Mouse (Mus musculus): ENCODE results near the gene Stat3. TPM values are rescaled to one million over a fixed set of nuclear protein-coding genes. Genes with fewer than 3 reads are reported as not detected.

Stat3 gene
- 16.7 and 20.2 TPM in 2 replicates for total RNA-seq (2014; fragmentation: Nextera tagmentation)
- 20.3 and 50.3 TPM in 2 replicates for total RNA-seq (2017)

DNA sequence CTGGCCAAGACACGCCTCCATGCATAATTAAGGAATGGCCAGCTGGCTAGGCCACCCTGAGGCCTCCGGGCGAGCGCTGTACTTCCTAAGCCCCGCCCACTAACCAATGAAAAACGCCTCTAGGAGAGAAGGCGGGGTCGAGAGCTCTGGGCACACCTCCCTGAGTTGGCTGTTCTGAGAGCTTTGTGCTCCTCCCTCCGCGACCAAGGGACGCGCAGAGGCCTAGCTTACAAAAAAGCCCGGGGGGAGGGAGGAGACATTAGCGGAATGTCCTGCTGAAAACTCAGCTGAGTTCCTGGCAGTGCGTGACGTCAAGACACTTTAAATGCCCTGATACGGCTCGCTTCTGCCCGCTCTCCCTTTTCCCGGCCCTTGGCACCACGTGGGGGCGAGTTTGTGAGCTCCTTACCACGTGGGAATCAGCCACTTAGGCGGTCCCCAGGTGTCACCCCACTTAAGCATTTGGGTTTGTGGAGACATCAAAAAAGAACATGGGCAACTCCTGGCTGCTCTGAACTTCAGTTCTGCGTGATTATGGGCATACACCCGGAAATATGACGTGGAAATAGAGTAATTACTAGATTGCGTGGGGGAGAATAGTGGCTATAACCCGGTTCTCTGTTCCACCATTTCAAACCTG is at the start of gene Stat3:
Stat3 (minus strand) TSS at position 29 of the 640 bp plus-strand sequence.
- peak; percentile 95 for ATAC-seq (replicated peaks; ENCODE audit: low FRiP score, low TSS enrichment, poor library complexity, severe bottlenecking)

GRCm38 (mm10) chr11:100988674-100989073 is 49.3 kb upstream of the Stat3 start:
- ATAC-seq (replicated peaks; ENCODE audit: low FRiP score, low TSS enrichment, poor library complexity, severe bottlenecking): no peak

DNA sequence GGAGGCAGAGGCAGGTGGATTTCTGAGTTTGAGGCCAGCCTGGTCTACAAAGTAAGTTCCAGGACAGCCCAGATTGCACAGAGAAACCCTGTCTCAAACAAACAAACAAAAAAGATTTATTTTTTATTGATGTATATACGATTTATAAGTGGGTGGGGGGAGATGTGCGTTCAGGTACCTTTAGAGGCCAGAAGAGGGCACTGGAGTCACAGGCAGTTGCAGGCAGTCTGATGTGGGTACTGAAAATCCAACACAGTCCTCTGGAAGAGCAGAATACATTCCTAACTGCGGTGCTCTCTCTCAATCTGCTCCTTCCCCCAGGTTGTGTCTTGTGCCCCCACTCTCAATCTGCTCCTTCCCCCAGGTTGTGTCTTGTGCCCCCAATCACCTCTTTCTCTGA is 46.3 kb upstream of the Stat3 start:
- ATAC-seq (replicated peaks; ENCODE audit: low FRiP score, low TSS enrichment, poor library complexity, severe bottlenecking): no peak

- no peak for ATAC-seq (replicated peaks; ENCODE audit: low FRiP score, low TSS enrichment, poor library complexity, severe bottlenecking)
Observed at GRCm38 (mm10) chr11:100983778-100984131, 44.4 kb upstream of the Stat3 start.

GRCm38 (mm10) chr11:100983125-100983777 is 43.9 kb upstream of the Stat3 start:
- peak; percentile 88 for ATAC-seq (replicated peaks; ENCODE audit: low FRiP score, low TSS enrichment, poor library complexity, severe bottlenecking)

DNA sequence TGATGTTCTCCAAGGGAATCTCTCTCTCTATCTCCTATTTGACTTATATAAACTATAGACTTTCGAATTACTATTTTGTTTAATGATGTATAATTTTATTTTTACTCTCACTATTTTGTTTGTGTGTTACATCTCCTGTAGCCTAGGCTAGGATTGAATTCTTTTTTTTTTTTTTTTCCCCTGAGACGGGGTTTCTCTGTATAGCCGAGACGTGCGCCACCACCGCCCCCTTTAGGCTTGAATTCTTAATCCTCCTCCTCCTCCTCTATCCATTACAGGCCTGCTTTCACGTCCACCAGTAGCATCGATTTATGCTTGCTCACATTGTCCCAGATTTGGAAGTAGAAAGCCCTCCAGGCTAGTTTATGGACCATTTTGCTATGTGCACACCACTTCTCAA is 42.7 kb upstream of the Stat3 start:
- ATAC-seq (replicated peaks; ENCODE audit: low FRiP score, low TSS enrichment, poor library complexity, severe bottlenecking): no peak

DNA sequence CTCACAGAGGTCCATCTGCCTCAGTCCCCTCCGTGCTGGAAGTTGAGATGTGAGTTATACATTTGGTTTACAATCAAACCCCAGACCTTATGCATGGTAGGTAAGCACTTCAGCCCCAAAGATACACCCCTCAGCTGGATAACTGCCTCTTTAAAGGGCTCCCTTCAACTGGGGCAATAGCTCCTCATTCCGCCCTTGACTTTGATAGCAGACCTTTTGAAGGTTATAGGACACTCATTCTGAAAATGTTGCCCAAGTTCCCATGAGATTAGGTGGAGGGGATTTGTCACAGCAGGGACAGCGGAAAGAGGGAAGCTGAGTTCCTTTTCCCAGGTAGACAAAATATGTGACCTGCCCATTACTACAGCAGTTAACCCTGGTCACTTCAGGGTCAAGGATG is 41.9 kb upstream of the Stat3 start:
- no peak for ATAC-seq (replicated peaks; ENCODE audit: low FRiP score, low TSS enrichment, poor library complexity, severe bottlenecking)

DNA sequence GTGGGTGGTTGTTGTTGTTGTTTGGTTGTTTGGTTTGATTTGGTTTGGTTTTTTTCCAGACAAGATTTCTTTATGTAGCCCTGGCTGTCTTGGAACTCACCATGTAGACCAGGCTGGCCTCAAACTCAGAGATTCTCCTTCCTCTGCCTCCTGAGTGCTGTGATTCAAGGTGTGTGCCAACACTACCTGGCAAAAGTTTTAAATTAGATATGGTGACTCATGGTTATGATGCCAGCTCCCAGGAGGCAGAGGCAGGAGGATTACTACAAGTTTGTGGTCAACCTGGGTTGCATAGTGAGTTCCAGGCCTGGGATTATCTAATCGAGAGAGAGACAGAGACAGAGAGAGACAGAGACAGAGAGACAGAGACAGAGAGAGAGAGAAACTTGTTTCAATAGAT is 41.1 kb upstream of the Stat3 start:
- no peak for ATAC-seq (replicated peaks; ENCODE audit: low FRiP score, low TSS enrichment, poor library complexity, severe bottlenecking)

- no peak for ATAC-seq (replicated peaks; ENCODE audit: low FRiP score, low TSS enrichment, poor library complexity, severe bottlenecking)
Observed at GRCm38 (mm10) chr11:100979887-100980286, 40.5 kb upstream of the Stat3 start.

GRCm38 (mm10) chr11:100975241-100975640 is 35.9 kb upstream of the Stat3 start:
- no peak for ATAC-seq (replicated peaks; ENCODE audit: low FRiP score, low TSS enrichment, poor library complexity, severe bottlenecking)

DNA sequence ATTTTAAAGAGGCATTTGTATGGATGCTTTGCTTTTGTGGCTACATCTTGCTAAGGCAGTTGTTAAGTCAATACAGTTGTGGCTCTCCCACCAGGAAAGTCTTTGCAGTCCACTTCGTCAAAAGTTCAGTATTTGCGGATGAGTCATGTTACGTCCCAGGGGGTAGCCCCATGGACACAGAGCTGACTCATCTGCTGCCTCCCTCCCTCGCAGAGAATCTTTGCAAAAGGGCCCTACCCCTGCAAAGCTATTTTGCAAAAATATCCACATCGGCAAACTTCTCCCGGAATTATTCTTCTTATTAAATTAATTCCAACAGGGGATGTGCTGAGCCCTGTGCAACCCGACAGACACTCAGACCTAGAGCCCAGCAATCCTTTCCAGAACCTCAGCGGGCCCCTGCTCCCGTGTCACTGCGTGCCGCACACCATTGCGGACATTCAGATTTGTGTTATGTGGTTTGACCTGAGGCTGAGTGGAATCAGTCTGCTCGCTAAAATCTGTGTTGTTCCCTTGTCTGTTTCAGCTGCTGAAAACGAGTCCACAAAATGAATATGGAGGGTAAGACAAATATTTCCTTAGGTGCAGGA is 35.1 kb upstream of the Stat3 start:
- no peak for ATAC-seq (replicated peaks; ENCODE audit: low FRiP score, low TSS enrichment, poor library complexity, severe bottlenecking)

DNA sequence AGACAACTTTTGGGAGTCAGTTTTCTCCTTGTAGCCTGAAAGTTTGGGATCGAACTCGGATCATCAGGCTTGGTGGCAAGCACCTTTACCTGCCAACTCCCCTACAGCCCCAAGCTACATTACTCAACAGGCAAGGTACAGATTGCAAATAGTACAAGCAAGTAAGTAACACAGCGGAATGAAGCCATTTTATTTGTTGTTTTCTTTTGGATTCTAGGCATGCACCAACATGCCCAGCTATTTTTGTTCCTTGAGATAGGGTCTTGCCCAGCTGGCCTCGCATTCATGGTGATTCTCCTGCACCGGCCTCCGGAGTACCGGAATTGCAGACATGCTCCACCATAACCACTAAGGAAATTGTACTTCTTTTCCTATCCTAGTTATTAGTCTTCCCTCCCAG is 33.9 kb upstream of the Stat3 start:
- ATAC-seq (replicated peaks; ENCODE audit: low FRiP score, low TSS enrichment, poor library complexity, severe bottlenecking): no peak

DNA sequence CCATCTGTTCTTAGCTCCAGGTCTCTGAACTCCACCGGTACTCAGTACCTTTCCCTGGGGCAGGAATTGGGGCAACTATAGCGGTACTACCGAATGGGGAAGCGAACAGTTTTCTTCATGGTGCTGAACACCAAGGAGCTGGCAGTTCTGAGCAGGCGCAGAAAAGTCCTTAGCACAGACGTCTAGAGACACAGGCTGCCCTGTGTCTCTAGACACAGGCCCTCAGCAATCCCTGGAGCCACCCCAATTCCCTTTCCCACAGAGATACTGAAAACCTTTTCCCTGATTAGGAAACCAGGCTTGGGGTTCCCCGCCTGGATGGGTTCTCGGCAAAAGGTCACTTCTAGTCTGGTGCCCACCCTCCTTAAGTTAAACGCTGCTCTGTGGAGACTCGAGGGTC is 32.1 kb upstream of the Stat3 start:
- ATAC-seq (replicated peaks; ENCODE audit: low FRiP score, low TSS enrichment, poor library complexity, severe bottlenecking): no peak

- peak; percentile 35; the same call in 1 of the 2 replicates for ATAC-seq (replicated peaks; ENCODE audit: low FRiP score, low TSS enrichment, poor library complexity, severe bottlenecking)
Observed at GRCm38 (mm10) chr11:100970557-100970937, 31.2 kb upstream of the Stat3 start, which contains the start of gene Cavin1. Cavin1 (minus strand) TSS chr11:100970887.

DNA sequence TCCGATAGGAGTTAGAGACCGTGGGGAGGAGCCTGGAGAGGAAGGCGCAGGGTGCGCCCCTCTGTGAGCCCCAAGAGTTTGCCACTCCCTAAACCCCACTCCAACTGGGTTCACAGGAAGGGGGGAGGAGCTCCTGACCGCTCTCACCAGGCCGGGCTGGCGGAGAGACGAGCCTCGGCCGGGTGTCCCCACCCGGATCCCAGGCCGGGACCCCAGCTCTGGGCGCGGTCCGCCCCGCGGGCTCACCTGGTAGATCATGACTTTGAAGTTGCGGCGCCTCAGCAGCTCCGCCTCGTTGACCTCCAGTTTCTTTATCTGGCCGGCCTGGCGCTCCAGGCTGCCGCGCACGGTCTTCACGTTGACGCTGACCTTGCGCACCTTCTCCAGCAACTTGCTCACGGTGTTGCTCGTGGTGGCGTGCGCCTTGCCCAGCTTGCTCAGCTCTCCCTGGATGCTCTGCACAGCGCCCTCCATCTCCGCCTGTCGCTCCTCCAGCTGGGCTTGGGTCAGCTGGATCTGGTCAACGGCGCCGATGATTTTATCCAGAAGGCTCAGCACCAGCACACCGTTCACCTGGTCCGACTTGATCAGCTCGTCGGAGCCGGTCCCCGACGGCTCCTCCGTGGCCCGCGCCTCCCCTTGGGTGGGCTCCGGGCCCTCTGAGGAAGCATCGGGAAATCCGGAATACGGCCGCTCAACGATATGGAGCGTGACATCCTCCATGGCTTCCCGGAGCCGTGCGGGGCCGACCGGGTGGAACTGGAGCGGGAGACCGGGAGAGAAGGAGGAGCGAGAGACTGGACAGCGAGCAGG is 30.6 kb upstream of the Stat3 start:
- ATAC-seq (replicated peaks; ENCODE audit: low FRiP score, low TSS enrichment, poor library complexity, severe bottlenecking): 0 out of 2 replicates have a peak, but pooled peaks have one; percentile 20

DNA sequence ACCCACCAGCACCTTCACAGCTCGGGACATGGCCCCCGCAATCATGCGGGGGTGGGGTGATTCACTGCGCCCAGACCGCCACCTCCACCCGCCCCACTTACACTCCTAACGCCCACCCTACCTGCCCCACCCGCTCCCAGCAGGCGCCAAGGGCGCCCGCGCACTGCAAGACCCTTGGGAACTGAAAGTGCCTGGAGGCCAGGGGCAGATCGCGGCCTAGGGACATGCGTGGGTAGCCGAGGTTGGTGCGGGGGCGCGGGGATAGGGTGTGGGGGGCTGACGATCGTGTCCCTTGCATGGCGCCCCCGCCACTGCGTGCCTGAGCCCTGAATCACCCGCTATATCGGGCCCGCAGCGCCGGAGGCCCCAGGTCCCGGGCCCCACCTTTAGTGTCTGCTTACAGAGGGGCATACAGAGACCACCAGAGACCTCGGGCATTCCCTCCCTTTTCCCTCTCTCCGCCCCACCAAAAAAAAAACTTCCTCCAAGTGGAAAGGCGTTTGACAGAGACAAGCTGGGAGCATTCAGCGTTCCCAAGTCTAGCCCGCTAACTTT is 29.9 kb upstream of the Stat3 start:
- no peak for ATAC-seq (replicated peaks; ENCODE audit: low FRiP score, low TSS enrichment, poor library complexity, severe bottlenecking)

DNA sequence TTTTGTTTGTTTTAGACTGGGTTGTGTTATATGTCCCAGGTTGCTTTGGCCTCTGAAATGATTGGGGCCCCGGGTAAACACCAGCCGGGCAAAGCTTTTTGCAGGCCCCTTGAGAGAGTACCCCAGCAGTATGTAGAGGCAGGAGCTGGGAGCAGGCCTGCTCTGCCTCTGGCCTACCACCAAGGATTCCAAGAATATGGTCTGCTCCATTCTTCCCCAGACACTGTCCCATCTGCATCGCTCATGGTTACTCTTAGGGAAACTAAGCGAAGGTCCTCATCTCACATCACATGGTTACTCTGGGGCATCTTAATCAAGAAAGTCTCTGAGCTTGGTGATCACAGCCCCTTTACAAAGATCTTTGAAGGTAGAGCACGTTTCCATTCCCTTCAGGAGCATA is 29.2 kb upstream of the Stat3 start:
- no peak for ATAC-seq (replicated peaks; ENCODE audit: low FRiP score, low TSS enrichment, poor library complexity, severe bottlenecking)

DNA sequence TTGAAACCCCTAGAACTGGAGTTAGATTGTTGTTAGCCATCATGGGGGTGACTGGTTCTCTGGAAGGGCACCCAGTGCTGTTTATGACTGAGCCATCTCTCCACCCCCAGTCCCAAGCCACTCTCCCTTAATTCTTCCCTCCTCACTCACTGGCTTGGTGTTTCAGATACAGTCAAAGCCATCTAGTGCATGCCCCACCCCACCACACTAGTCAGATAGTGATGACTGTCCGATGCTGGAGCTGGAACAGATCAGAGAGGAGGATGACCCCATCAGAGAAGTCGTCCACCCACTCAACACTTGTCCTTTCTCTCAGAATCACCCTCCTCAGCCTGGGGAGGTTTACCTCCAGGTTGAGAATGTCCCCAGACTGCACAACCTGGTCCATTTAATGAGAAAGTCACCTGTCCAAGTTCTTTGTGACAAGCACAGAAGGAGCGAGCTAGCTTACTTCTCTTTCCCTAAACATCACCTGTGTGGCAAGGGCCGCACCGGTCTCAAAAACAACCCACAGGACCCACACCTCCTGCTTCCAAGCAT is 28.6 kb upstream of the Stat3 start:
- ATAC-seq (replicated peaks; ENCODE audit: low FRiP score, low TSS enrichment, poor library complexity, severe bottlenecking): no peak

DNA sequence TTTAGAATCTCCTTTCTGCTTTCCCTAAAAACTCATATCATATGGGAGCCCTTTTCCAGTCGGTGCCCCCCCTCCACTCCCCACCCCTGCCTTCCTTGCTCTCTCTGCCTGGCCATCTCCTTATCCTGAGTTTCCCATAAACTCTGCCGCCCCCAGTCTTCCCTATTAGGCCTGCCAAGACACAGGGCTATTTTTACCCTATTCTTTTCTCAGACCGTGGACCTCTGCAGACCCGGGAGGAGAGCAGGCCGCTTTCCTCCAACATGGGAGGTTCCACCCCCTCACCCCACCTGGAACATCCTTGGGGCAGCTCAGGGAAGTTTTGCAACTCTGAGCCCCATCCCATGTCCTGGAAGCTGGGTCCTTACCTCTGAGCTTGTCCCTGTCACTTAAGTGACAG is 28.0 kb upstream of the Stat3 start:
- no peak for ATAC-seq (replicated peaks; ENCODE audit: low FRiP score, low TSS enrichment, poor library complexity, severe bottlenecking)

DNA sequence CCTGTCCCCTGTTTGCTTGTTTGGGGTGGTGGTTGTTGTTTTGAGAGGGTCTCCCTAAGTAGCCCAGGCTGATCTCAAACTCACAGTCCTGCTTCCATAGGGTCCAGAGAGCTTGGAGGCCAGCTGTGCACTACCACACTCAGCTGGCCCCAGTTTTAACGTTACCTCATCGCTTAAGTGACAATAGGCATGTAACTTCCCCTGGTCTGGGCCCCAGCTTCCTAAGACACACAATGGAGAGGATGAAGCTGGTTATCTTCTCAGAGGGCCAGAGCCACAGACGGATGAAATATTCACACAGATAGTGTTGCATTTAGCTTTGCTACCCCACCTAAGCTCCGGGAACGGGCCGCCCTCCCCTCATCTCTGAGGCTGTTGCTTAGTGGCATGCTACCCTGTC is 26.4 kb upstream of the Stat3 start:
- ATAC-seq (replicated peaks; ENCODE audit: low FRiP score, low TSS enrichment, poor library complexity, severe bottlenecking): no peak

All from megakaryocyte-erythroid progenitor cell, adult 5-6 weeks (primary cell).